Mouse (Mus musculus) cerebellum, adult 11 months (tissue): Measurements from ENCODE around the gene Trh.

ENCODE experiments used
- DNase-seq: peaks from one replicate; pipeline ENCODE4 v3.0.0; 2022

Gene Trh

GRCm38 (mm10) chr6:92221604-92222003 lies 22.8 kb downstream of the Trh start:
- DNase-seq = no peak

- peak; percentile 5 for DNase-seq
Observed at GRCm38 (mm10) chr6:92219445-92219844, 25.0 kb downstream of the Trh start.

GRCm38 (mm10) chr6:92214773-92215449 lies 29.5 kb downstream of the Trh start, which contains the start of gene Rbsn:
Gene Rbsn, minus strand, starts transcription at chr6:92214925.
- peak; percentile 87 for DNase-seq

GRCm38 (mm10) chr6:92214055-92214772 lies 30.2 kb downstream of the Trh start:
- peak; percentile 18 for DNase-seq

GRCm38 (mm10) chr6:92199414-92199813 lies 45.0 kb downstream of the Trh start:
- no peak for DNase-seq
